Mouse (Mus musculus) lung, embryonic 16.5 days (tissue): Measurements from ENCODE around the gene Grtp1. TPM values are rescaled to one million over a fixed set of nuclear protein-coding genes. Genes with fewer than 3 reads are reported as not detected.
A peak's percentile ranks its signal among the peaks of the same experiment; 100 is the strongest.

Experiments used
- ATAC-seq: fragments of 200-750 bp; cut with Nextera tagmentation; 2 replicates; pipeline ENCODE4 v1.8.0; 2017; ENCODE audit warnings: low read depth, mild to moderate bottlenecking, moderate library complexity
- H3K27ac ChIP-seq: fragments of 300-500 bp; sonication (generic); 2 replicates; pipeline ENCODE4 v1.5.1; 2014; ENCODE audit warnings: mild to moderate bottlenecking, control low read depth, low read length
- H3K27me3 ChIP-seq: fragments of 300-500 bp; sonication (generic); 2 replicates; pipeline ENCODE4 v1.6.1; 2014; ENCODE audit warnings: low read depth, low read length, mixed read lengths; ENCODE audit not compliant: control insufficient read depth, insufficient read depth
- H3K36me3 ChIP-seq: fragments of 300-500 bp; sonication (generic); 2 replicates; pipeline ENCODE4 v1.6.1; 2014; ENCODE audit warnings: low read length; ENCODE audit not compliant: control insufficient read depth, insufficient read depth
- H3K4me1 ChIP-seq: fragments of 300-500 bp; sonication (generic); replicated peaks from 2 replicates; pipeline ENCODE4 v1.6.1; 2014; ENCODE audit warnings: low read length, mixed read lengths; ENCODE audit not compliant: control insufficient read depth, insufficient read depth
- H3K4me2 ChIP-seq: fragments of 300-500 bp; sonication (generic); 2 replicates; pipeline ENCODE4 v1.6.1; 2014; ENCODE audit warnings: low read depth, low read length, control low read depth
- H3K4me3 ChIP-seq: fragments of 300-500 bp; sonication (generic); 2 replicates; pipeline ENCODE4 v1.5.1; 2014; ENCODE audit warnings: mild to moderate bottlenecking, low read length, control low read depth
- H3K9ac ChIP-seq: fragments of 300-500 bp; sonication (generic); 2 replicates; pipeline ENCODE4 v1.6.1; 2014; ENCODE audit warnings: low read length, control low read depth
- H3K9me3 ChIP-seq: fragments of 300-500 bp; sonication (generic); 2 replicates; pipeline ENCODE4 v1.6.1; 2016; ENCODE audit warnings: low read length; ENCODE audit not compliant: control insufficient read depth
- WGBS: fragments of 180-500 bp; shearing (Covaris S2); extraction: QIAGEN DNeasy Blood & Tissue Kit; methylation state at CpG from one replicate; pipeline ENCODE4 v1.1.7; 2014; 5-methylcytosine and 5-hydroxymethylcytosine counted together
- polyA plus RNA-seq: library from polyadenylated mRNA; unstranded; fragments of >200 nt; fragmentation: Nextera tagmentation; extraction: Ambion mirVana; gene quantifications from 2 replicates; pipeline ENCODE4 v1.2.1, GENCODE M21; 2015

The Grtp1 gene
- polyA plus RNA-seq, 1 experiment from 2014 or later = 4.5 TPM

DNA sequence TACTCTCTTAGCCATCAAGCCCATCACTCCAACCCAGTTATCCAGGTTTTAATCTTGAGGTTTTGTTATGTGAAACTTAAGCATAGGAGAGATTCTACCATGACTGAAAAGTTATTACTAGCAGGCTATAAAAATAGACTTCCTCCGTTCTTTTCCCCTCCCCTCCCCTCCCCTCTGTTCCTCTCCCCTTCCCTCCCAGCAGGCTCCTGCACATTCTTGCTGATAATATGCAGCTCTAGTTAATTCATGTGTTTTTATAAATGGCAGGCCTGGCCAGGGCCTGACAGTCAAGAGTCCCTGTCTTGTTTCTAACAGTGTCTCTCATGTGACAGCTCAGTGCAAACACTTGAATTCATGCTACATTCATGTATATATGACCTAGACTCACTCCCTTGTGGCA, 29.9 kb downstream of the Grtp1 start:
- Histone ChIP-seq H3K4me1 (no peaks in the 10 kb centered on the region), H3K9me3 (no peaks in the 10 kb centered on the region), H3K4me3 (no peak overlapping the region), H3K27ac (no peak overlapping the region), H3K4me2 (no peak overlapping the region), H3K27me3 (no peaks in the 10 kb centered on the region), H3K9ac (no peak overlapping the region), H3K36me3 (peaks cover 35% of the 10 kb centered on the region)
- 50% methylated on average over 1 of the region's 1 CpGs for WGBS
- no peak for ATAC-seq

- ATAC-seq = no peak
- WGBS = 77% methylated on average over 5 of the region's 5 CpGs
- no peak overlapping the region for H3K9ac ChIP-seq
- H3K4me3 ChIP-seq = no peak overlapping the region
- H3K36me3 ChIP-seq = peaks cover 13% of the 10 kb centered on the region
- H3K9me3 ChIP-seq = no peaks in the 10 kb centered on the region
- no peak overlapping the region for H3K27ac ChIP-seq
- H3K27me3 ChIP-seq = no peaks in the 10 kb centered on the region
- peaks cover 10% of the 10 kb centered on the region for H3K4me1 ChIP-seq
- H3K4me2 ChIP-seq = no peak overlapping the region
Measured at GRCm38 (mm10) chr8:13164361-13164760, 36.1 kb downstream of the Grtp1 start.

DNA sequence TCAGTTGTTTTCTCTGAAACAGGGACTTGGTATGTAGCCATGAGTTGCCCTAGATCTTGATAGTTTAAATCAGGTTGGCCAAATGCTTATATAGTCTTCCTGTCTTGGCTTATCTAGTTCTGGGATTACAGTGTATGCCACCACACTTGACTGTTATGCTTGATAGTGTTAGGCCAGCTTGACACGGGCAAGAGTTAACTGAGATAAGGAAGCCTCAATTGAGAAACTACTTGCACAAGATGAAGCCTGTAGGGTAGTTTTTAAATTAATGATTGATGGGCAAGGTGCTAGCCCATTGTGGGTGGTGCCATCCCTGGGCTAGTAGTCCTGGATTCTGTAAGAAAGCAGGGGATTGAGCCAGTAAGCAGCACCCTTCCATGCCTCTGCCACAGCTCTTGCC, 36.9 kb downstream of the Grtp1 start:
- no peak overlapping the region for H3K4me3 ChIP-seq

DNA sequence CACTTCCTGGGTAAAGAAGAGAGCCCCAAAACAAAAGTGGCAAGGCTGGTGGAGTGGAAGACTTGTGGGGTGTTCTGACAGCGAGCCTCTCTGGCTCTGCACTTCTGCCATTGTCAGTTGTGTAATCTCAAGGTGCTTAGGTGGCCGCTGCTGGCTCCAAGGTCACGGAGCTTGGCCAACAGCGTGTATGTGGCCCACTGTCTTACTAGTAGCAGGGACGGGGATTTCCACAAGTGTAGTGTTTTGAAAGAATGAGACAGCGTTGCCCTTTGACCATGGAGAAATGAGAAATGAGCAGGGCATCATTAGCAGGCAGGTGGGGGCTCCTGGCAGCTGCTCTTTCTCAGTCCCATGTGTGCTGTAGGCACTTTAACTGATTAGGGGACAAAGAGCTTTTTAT, 38.3 kb downstream of the Grtp1 start:
- 74% methylated on average over 6 of the region's 6 CpGs for WGBS
- H3K4me3 ChIP-seq = no peak overlapping the region
- H3K4me2 ChIP-seq = no peak overlapping the region
- no peaks in the 10 kb centered on the region for H3K27me3 ChIP-seq
- H3K36me3 ChIP-seq = no peaks in the 10 kb centered on the region; the same call in 1 of the 2 replicates
- no peaks in the 10 kb centered on the region for H3K9me3 ChIP-seq
- H3K27ac ChIP-seq = no peak overlapping the region
- ATAC-seq = no peak
- peaks cover 10% of the 10 kb centered on the region for H3K4me1 ChIP-seq
- no peak overlapping the region for H3K9ac ChIP-seq

More for the DNA sequence above, 36.9 kb downstream of the Grtp1 start:
- H3K4me2 ChIP-seq = no peak overlapping the region
- WGBS = 70% methylated on average over 1 of the region's 1 CpGs
- no peak overlapping the region for H3K9ac ChIP-seq
- H3K9me3 ChIP-seq = no peaks in the 10 kb centered on the region
- no peak overlapping the region for H3K27ac ChIP-seq
- H3K36me3 ChIP-seq = peaks cover 11% of the 10 kb centered on the region
- no peak for ATAC-seq
- H3K4me1 ChIP-seq = peaks cover 10% of the 10 kb centered on the region
- H3K27me3 ChIP-seq = no peaks in the 10 kb centered on the region

DNA sequence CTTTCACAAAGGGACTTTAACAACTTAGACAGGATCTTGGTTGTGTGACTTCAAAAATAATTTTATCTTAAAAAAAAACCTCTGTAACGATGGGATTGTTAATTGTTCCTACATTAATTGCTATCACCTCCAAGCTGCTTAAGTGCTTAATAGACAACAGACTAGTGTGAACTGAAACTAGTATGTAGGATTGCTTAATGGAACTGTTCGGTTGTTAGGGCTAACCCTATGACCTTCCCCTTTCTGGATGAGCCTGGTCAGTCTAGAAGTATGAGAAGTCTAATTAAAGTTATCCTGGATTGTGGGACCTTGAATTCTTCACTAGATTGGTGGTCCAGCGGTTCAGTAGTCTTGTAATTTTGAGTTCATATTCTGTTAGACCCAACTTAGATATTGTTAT, 39.7 kb downstream of the Grtp1 start:
- H3K4me1 ChIP-seq = peaks cover 10% of the 10 kb centered on the region
- H3K9ac ChIP-seq = peak overlapping the region; percentile 90
- H3K4me2 ChIP-seq = no peak overlapping the region; the same call in 1 of the 2 replicates
- H3K27ac ChIP-seq = no peak overlapping the region
- no peaks in the 10 kb centered on the region for H3K9me3 ChIP-seq
- no peak for ATAC-seq
- H3K36me3 ChIP-seq = no peaks in the 10 kb centered on the region
- H3K27me3 ChIP-seq = no peaks in the 10 kb centered on the region
- WGBS = 80% methylated on average over 3 of the region's 3 CpGs
- no peak overlapping the region for H3K4me3 ChIP-seq

DNA sequence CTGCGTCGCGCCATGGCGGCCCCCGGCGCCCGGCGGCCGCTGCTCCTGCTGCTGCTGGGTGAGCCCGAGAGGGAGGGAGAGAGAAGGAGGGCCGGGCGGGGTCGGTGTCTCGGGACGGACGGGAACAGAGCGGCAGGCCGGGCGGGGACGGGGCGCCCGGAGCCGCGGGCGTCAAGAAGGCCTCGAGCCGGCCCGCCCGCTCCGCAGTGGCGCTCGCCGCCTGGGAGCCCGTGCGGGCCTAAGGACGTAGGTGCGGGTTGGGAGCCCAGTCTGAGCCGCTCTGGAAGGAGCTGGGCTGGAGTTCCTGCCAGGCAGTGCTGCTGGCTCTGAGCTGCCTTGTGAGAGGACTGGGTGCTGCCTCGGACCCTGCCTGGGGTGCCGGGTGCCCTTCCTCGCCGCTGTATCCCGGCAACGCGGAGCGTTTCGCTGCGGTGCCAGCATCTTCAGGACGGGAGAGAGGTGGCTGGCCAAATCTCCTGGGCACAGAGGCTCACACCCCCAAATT, 41.0 kb downstream of the Grtp1 start:
- H3K9me3 ChIP-seq = no peaks in the 10 kb centered on the region
- H3K9ac ChIP-seq = peak overlapping the region; percentile 90
- peak overlapping the region; percentile 73 for H3K4me3 ChIP-seq
- H3K27ac ChIP-seq = no peak overlapping the region; the same call in 1 of the 2 replicates
- peaks cover 10% of the 10 kb centered on the region for H3K4me1 ChIP-seq
- peak; percentile 65 for ATAC-seq
- H3K27me3 ChIP-seq = no peaks in the 10 kb centered on the region
- peak overlapping the region; percentile 82 for H3K4me2 ChIP-seq
- 2% methylated on average over 34 of the region's 49 CpGs for WGBS
- no peaks in the 10 kb centered on the region for H3K36me3 ChIP-seq

DNA sequence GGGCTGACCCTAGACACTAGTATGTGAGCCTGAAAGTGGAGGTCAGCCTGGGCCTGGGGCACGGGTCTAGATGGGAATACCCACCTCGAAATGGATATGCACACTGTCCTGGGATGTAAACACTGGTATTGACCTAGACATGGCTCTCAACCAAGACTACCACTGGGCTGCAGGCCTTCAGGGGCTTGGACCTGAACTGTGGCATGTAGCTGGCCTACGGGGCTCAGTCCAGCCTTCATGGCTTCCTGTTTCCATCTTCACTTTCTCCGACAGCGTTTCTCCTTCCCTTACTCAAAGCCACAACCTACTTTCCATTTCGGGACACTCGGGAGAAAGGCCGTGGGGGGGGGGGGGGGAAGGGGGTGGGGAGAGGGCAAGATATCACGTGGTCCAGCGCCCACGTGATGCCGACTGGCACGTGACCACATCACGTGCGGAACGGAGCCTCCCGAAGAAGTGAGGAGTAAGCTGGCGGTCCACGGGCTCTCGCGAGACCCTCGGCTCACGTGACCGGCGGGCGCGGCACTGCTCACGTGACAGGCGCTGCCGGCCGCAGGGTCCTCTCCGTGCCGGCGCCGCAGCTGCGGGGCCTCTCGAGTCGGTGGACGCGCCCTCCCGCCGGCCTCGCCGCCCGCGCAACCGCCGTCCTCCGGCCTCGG, 41.6 kb downstream of the Grtp1 start, which contains the start of gene Lamp1:
Lamp1 (plus strand) TSS at position 444 of the 659 bp plus-strand sequence.
- WGBS = under 1% methylated on average over 46 of the region's 50 CpGs
- ATAC-seq = peak; percentile 99

GRCm38 (mm10) chr8:13156327-13157097, 43.9 kb downstream of the Grtp1 start:
- ATAC-seq = no peak
- Histone ChIP-seq H3K4me1 (peaks cover 7% of the 10 kb centered on the region), H3K4me3 (no peak overlapping the region), H3K36me3 (no peaks in the 10 kb centered on the region), H3K9ac (no peak overlapping the region), H3K27ac (no peak overlapping the region), H3K27me3 (no peaks in the 10 kb centered on the region), H3K4me2 (no peak overlapping the region), H3K9me3 (no peaks in the 10 kb centered on the region)
- 70% methylated on average over 12 of the region's 12 CpGs for WGBS

More for the DNA sequence above, 41.6 kb downstream of the Grtp1 start, which contains the start of gene Lamp1:
- H3K9me3 ChIP-seq = no peaks in the 10 kb centered on the region
- peak within 1 kb of the TSS; percentile 90 for H3K9ac ChIP-seq
- H3K36me3 ChIP-seq = no peaks in the 10 kb centered on the region
- H3K4me2 ChIP-seq = peak within 1 kb of the TSS; percentile 82
- H3K4me1 ChIP-seq = peaks cover 10% of the 10 kb centered on the region
- H3K27me3 ChIP-seq = no peaks in the 10 kb centered on the region
- H3K4me3 ChIP-seq = peak within 1 kb of the TSS; percentile 73
- peak within 1 kb of the TSS; percentile 37 for H3K27ac ChIP-seq

DNA sequence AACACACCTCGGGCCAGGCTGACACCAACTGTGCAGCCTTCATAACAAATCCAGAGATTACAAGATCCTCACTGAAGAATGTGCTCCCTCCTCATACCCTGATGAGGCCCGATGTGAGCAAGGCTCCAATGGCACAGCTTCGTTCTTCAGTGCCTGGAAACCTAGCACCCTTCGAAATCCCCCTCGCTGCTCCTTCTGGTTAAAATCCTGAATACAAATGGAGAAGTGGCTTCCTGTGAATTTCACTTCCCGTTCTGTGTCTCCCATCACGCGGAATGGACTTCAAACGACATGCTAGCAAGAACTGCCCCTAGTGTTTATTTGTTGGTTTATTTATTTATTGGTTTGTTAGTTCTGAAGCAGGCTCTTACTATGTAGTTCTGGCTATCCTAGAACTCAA, 45.1 kb downstream of the Grtp1 start:
- Histone ChIP-seq H3K4me2 (no peak overlapping the region), H3K4me1 (peaks cover 6% of the 10 kb centered on the region), H3K27ac (no peak overlapping the region), H3K9ac (no peak overlapping the region), H3K4me3 (no peak overlapping the region), H3K9me3 (no peaks in the 10 kb centered on the region), H3K36me3 (no peaks in the 10 kb centered on the region), H3K27me3 (no peaks in the 10 kb centered on the region)
- ATAC-seq = no peak
- 64% methylated on average over 9 of the region's 9 CpGs for WGBS
